Mouse (Mus musculus): ENCODE data around the gene Lrrc36.

Lrrc36 gene

GRCm38 (mm10) chr8:105466700-105467291 is 53.4 kb downstream of the Lrrc36 start:
- CTCF ChIA-PET, result no interaction called here

GRCm38 (mm10) chr8:105467396-105467985 is 54.1 kb downstream of the Lrrc36 start:
- CTCF ChIA-PET, result no interaction called here

GRCm38 (mm10) chr8:105468002-105468720 is 54.8 kb downstream of the Lrrc36 start:
- CTCF ChIA-PET, result no interaction called here

DNA sequence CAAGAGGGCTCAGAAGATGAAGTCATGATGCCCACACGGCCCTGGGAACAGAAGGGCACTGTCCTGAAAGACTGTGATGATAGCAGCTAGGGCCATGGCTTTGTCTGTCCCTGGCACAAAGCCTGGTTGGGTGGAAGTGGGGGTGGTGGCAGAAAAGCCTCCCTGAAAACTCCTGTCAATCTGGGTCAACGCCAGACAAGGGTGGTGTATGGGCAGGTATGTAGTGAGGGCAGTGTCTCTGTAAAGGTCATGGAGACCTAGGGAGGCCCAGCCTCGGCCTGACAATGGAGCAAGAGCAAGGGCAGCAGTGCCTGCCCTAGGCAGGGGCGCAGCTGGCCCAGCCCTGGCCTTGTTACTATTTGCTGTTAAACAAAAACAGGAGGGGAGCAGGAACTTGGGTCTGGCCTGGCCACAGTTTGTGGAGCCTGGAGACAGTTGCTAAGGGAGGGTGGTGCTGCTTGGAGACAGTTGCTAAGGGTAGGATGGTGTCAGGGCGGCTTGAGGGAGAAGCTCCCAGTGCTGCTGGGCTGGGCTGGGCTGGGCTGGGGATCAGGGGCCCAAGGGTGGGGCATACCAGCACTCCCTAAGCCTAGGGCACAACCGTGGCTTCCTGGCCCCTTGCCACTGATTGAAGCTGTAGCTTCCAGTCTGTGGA is 55.8 kb downstream of the Lrrc36 start:
- CTCF ChIA-PET, result no interaction called here

DNA sequence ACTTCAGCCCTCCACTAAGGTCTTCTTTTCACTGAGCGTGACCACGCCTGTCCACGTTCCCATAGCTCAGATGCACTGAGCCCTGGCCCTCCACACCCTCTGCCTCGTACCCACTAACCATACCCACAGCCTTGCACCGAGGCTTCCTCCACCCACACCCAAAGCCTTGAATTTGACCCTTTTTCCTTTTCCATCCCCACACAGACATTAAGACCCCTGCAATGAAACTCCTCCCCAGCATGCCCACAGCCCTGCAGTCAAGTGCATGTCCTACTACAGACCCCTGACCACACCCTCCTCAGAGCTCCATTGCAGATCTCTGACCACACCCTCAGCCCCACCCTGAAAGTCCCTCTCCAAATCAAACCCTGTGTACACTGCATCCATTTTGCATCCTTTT is 56.4 kb downstream of the Lrrc36 start:
- CTCF ChIA-PET, result no interaction called here

- CTCF ChIA-PET, result no interaction called here
Observed at GRCm38 (mm10) chr8:105470262-105470661, 56.9 kb downstream of the Lrrc36 start.

- CTCF ChIA-PET, result no interaction called here
Observed at GRCm38 (mm10) chr8:105470681-105471313, 57.4 kb downstream of the Lrrc36 start.

- CTCF ChIA-PET, result no interaction called here
Observed at GRCm38 (mm10) chr8:105471314-105472015, 58.1 kb downstream of the Lrrc36 start, which contains the start of gene Tppp3. TSS of gene Tppp3 (minus strand) at chr8:105471526.

DNA sequence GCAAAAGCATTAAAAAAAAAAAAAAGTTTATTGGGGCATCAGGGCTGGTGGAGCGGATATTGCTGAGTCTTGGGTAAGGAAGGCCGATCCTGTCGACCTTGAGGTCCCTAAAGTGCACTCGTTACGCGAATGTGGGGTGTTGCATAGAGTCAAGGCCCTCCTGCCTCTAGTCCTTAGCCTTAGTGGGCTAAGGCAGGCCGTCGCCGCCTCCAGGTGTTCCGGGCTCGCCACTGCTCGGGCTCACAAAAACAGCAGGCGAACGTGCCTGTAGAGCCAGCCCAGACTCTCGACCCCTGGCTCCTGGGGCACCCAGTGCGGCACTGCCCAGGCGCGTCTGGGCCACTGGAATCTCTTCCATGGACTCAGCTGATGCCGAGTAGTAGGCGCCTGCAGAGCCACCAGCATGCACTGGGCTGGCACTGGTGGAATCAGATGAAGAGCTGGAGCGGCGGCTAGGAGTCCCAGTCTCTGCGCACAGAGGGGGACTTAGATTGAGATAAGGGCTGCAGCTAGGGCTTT is 59.1 kb downstream of the Lrrc36 start:
- CTCF ChIA-PET, result no interaction called here

DNA sequence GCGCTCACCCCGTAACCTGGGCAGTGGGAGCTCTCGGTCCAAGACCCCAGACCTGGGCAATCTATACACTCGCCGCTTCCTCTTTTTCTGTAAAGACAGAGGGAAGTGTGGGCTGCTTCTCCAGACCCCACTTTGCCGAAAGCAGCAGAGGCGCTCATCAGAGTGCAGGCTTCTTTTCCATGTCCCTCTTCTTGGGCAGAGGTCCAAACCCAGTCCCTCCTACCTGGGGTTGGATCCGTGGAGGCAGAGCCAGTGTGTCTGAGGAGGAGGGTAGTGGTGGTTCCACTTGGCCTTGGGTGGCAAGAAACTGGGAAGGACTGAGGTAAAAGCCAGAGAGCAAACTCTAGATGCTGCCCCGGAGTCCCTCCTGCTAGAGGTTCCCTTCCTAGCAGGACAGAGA is 59.6 kb downstream of the Lrrc36 start:
- CTCF ChIA-PET, result no interaction called here

DNA sequence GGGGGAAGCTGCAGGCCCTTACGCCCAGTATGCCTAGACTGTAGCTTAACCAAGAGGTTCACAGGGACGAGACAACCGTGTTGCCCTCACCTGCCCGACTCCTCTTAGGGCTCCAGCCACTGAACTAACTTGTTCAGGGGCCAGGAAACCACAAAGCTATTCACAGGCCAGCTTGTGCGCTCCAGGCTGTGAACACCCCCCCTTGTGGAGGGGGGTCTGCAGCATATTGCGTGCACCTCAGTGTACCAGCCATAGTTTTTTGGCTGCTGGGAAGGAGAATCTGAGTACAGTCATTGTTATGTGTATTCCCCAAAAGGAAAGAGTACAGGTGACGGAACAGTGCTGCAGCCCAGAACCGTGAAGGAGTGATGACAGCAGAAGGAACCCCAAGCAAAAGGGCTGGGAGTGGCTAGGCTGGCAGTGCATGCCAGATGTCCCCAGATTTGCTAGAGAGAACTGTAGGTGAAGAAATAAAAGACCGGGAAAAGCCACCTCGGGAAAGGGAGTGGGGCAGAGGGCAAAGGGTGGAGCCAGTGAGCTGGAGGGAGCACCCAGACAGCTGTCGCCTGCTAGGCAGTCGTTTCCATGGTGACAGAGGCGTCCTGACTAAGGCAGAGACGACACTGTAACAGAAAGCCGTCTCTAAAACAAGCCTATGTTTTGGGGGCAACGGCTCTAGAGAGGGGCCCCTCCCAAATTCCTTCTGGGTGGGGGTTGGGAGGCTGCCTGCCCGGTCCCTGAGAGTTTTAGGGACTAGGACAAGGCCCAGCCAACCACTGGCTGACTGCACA is 60.6 kb downstream of the Lrrc36 start:
- CTCF ChIA-PET, result no interaction called here

GRCm38 (mm10) chr8:105474680-105475079 is 61.3 kb downstream of the Lrrc36 start:
- CTCF ChIA-PET, result no interaction called here

GRCm38 (mm10) chr8:105475254-105475653 is 61.9 kb downstream of the Lrrc36 start:
- CTCF ChIA-PET, result no interaction called here

DNA sequence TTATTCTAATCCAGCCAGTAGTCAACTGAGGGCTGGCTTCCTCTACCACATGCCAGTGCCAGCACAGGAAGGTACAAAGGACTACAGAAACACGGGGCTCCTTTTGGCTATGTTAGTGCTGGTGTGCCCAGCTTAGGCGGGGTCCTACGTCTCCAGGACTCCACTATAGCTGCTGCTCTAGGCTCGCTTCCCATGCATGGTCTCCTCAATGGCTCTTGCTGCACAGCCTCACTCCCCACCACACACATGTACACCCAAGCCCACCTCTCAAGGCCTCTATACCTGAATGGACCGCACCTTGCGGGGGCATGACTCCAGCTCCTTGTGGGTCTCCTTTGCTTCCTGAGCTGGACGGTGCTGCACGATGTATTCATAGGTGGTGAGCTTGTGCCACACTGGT is 62.4 kb downstream of the Lrrc36 start:
- CTCF ChIA-PET, result no interaction called here

DNA sequence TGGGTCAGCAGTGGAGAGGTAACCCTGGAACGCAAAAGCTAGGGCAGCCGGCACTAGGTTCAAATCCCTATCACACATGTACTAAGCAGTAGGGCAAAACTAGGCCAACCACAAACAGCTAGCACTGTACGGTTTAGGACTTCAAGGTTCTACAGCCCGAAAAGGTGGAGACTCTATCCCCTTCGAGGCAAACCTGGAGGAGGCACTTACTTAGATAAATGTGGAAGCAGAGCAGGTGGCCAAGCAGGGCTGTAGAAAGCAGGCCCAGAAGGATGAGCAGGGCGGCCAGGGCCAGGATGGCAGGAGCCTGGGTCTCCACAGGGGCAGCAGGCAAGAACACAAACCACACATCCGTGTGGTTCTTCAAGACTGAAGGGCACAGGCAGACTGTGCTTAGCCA is 62.8 kb downstream of the Lrrc36 start:
- CTCF ChIA-PET, result no interaction called here

- CTCF ChIA-PET, result no interaction called here
Observed at GRCm38 (mm10) chr8:105476628-105477413, 63.5 kb downstream of the Lrrc36 start.

GRCm38 (mm10) chr8:105477792-105478191 is 64.4 kb downstream of the Lrrc36 start:
- CTCF ChIA-PET, result interaction anchor here (0.5 kb wide), 1 partner anchor 198 kb away, joined by 6 read pairs; no protein-coding TSS in a partner anchor

- CTCF ChIA-PET, result no interaction called here
Observed at GRCm38 (mm10) chr8:105481013-105481412, 67.6 kb downstream of the Lrrc36 start.

GRCm38 (mm10) chr8:105481453-105481852 is 68.1 kb downstream of the Lrrc36 start:
- CTCF ChIA-PET, result interaction anchor here (0.6 kb wide), 1 partner anchor 121 kb away, joined by 4 read pairs; no protein-coding TSS in a partner anchor

GRCm38 (mm10) chr8:105482123-105482522 is 68.8 kb downstream of the Lrrc36 start:
- CTCF ChIA-PET, result interaction anchor here (0.6 to 0.8 kb wide), 3 partner anchors 56 to 127 kb away, joined by 3 to 14 read pairs (median 4); no protein-coding TSS in a partner anchor
